Comparison of ENCODE assay signal across 16 mouse cellular contexts in the genomic region with DNA sequence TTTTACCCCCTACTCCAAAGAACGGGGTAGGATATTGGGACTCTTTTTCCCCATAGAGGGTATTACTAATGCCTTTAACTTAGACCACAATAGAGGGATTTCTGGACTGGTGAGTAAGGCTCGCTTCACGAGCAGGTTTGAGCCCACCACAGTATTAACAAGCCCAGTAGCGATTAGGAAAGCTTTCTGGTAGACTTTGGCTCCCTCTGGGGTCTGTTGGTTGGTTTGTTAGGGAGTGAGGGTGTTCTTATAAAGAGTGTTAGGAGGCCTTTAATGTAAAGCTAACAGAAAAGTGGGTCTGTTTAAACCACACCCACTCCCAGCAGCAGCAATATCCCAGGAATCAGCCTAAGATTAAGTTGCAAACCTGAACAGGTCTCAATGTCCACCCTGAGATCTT. TPM values are rescaled to one million over a fixed set of nuclear protein-coding genes. Genes with fewer than 3 reads are reported as not detected.
DNase-seq lines count a peak whose midpoint lies in the region; ATAC-seq and TF ChIP-seq lines count a peak whose summit lies in the region.
"Had no signal": no experiment of that assay in that cellular context is flagged by ENCODE, and none has a peak within 500 bp of the region (broad histone marks: within the 10 kb centered on the region; RNA-seq: fewer than 3 reads in every experiment).

No protein-coding gene starts in this region.

- no peaks in the 10 kb centered on the region for H3K36me3 ChIP-seq in forebrain, embryonic 10.5 days (replicated peaks)
- H3K36me3 ChIP-seq in forebrain, embryonic 11.5 days (ENCODE audit: control insufficient read depth, insufficient read depth, low read length): no peaks in the 10 kb centered on the region
- no peaks in the 10 kb centered on the region for H3K36me3 ChIP-seq in lung, embryonic 14.5 days (ENCODE audit: insufficient read depth)
- H3K36me3 ChIP-seq in hindbrain, embryonic 14.5 days (replicated peaks; ENCODE audit: control insufficient read depth, insufficient read depth): no peaks in the 10 kb centered on the region
- H3K36me3 ChIP-seq in midbrain, postnatal 0 days (ENCODE audit: insufficient read depth, low read length): no peaks in the 10 kb centered on the region

- TF ChIP-seq CTCF in lung, embryonic 14.5 days (IDR thresholded peaks at IDR 0.05; ENCODE audit: low read depth): 0 out of 2 replicates have a peak, but pooled peaks have one; percentile 7
- TF ChIP-seq CTCF in midbrain, postnatal 0 days (IDR thresholded peaks at IDR 0.05): peak; percentile 56

- no peak for DNase-seq in forebrain, embryonic 10.5 days (ENCODE audit: extremely low spot score, low spot score)
- no peak for DNase-seq in forebrain, embryonic 11.5 days (ENCODE audit: low spot score)
- DNase-seq in lung, embryonic 14.5 days: no peak
- no peak for DNase-seq in lung, postnatal 36 days
- DNase-seq in hindbrain, embryonic 14.5 days (ENCODE audit: low spot score): no peak
- DNase-seq in midbrain, postnatal 0 days (ENCODE audit: low spot score): peak; percentile 51
- no peak for DNase-seq in adrenal gland, adult 2 months
- no peak for DNase-seq in cerebellum, postnatal 36 days
- DNase-seq: embryo, embryonic 11 days; layer of hippocampus, adult 9-11 months; thymus, postnatal 25 days had no signal

- no peak overlapping the region for H3K9ac ChIP-seq in forebrain, embryonic 11.5 days (ENCODE audit: low read length)
- H3K9ac ChIP-seq in lung, embryonic 14.5 days: no peak overlapping the region
- H3K9ac ChIP-seq in hindbrain, embryonic 14.5 days: no peak overlapping the region
- no peak overlapping the region for H3K9ac ChIP-seq in midbrain, postnatal 0 days (replicated peaks; ENCODE audit: low read length, poor library complexity, severe bottlenecking)
- H3K9ac ChIP-seq: liver, embryonic 14.5 days had no signal

- H3K9me3 ChIP-seq in forebrain, embryonic 10.5 days: no peaks in the 10 kb centered on the region
- no peaks in the 10 kb centered on the region for H3K9me3 ChIP-seq in forebrain, embryonic 11.5 days (ENCODE audit: control insufficient read depth, low read length)
- no peaks in the 10 kb centered on the region for H3K9me3 ChIP-seq in lung, embryonic 14.5 days (ENCODE audit: low read depth, low read length)
- H3K9me3 ChIP-seq in hindbrain, embryonic 14.5 days (ENCODE audit: control insufficient read depth, low read length): no peaks in the 10 kb centered on the region
- H3K9me3 ChIP-seq in midbrain, postnatal 0 days (ENCODE audit: low read length): no peaks in the 10 kb centered on the region

- 12% methylated on average over 4 of the region's 4 CpGs for WGBS in forebrain, embryonic 10.5 days
- 14% methylated on average over 4 of the region's 4 CpGs for WGBS in forebrain, embryonic 11.5 days
- 20% methylated on average over 4 of the region's 4 CpGs for WGBS in lung, embryonic 14.5 days
- 32% methylated on average over 4 of the region's 4 CpGs for WGBS in hindbrain, embryonic 14.5 days
- 21% methylated on average over 4 of the region's 4 CpGs for WGBS in midbrain, postnatal 0 days

- H3K4me3 ChIP-seq in forebrain, embryonic 10.5 days: 0 out of 2 replicates have a peak overlapping the region, but pooled peaks have one; percentile 50
- H3K4me3 ChIP-seq in forebrain, embryonic 11.5 days (ENCODE audit: low read depth, low read length): no peak overlapping the region
- H3K4me3 ChIP-seq in lung, embryonic 14.5 days (ENCODE audit: low read depth, low read length): no peak overlapping the region
- no peak overlapping the region for H3K4me3 ChIP-seq in hindbrain, embryonic 14.5 days (replicated peaks; ENCODE audit: low read length)
- H3K4me3 ChIP-seq in midbrain, postnatal 0 days (ENCODE audit: low read depth, low read length): no peak overlapping the region
- H3K4me3 ChIP-seq: megakaryocyte, embryonic 14.5 days had no signal

- no peak overlapping the region for H3K27ac ChIP-seq in forebrain, embryonic 10.5 days
- H3K27ac ChIP-seq in forebrain, embryonic 11.5 days (ENCODE audit: low read depth, low read length): no peak overlapping the region
- no peak overlapping the region for H3K27ac ChIP-seq in lung, embryonic 14.5 days (ENCODE audit: low read depth)
- no peak overlapping the region for H3K27ac ChIP-seq in hindbrain, embryonic 14.5 days
- no peak overlapping the region for H3K27ac ChIP-seq in midbrain, postnatal 0 days (ENCODE audit: low read depth, low read length)
- H3K27ac ChIP-seq: liver, embryonic 14.5 days had no signal

- H3K4me1 ChIP-seq in forebrain, embryonic 10.5 days: peaks cover 19% of the 10 kb centered on the region
- H3K4me1 ChIP-seq in forebrain, embryonic 11.5 days (replicated peaks; ENCODE audit: control insufficient read depth, insufficient read depth, low read length): peaks cover 6% of the 10 kb centered on the region; the same call in 1 of the 2 replicates
- H3K4me1 ChIP-seq in lung, embryonic 14.5 days (ENCODE audit: insufficient read depth): no peaks in the 10 kb centered on the region
- peaks cover 15% of the 10 kb centered on the region for H3K4me1 ChIP-seq in hindbrain, embryonic 14.5 days (replicated peaks; ENCODE audit: control insufficient read depth, insufficient read depth, low read length)
- no peaks in the 10 kb centered on the region for H3K4me1 ChIP-seq in midbrain, postnatal 0 days (ENCODE audit: insufficient read depth, low read length)

- H3K27me3 ChIP-seq in forebrain, embryonic 10.5 days (ENCODE audit: poor library complexity, severe bottlenecking): peaks cover 74% of the 10 kb centered on the region
- H3K27me3 ChIP-seq in forebrain, embryonic 11.5 days (ENCODE audit: control insufficient read depth, insufficient read depth, low read length): peaks cover 36% of the 10 kb centered on the region
- H3K27me3 ChIP-seq in lung, embryonic 14.5 days (ENCODE audit: insufficient read depth, low read length): peaks cover 36% of the 10 kb centered on the region
- H3K27me3 ChIP-seq in hindbrain, embryonic 14.5 days (ENCODE audit: control insufficient read depth, insufficient read depth, low read length): peaks cover 27% of the 10 kb centered on the region
- 0 out of 2 replicates have a peak, but pooled peaks cover 5% of the 10 kb centered on the region for H3K27me3 ChIP-seq in midbrain, postnatal 0 days (ENCODE audit: insufficient read depth, low read length)

- no peak for ATAC-seq in forebrain, embryonic 11.5 days (replicated peaks; ENCODE audit: low FRiP score)
- ATAC-seq in lung, embryonic 14.5 days (ENCODE audit: insufficient read depth): no peak
- no peak for ATAC-seq in hindbrain, embryonic 14.5 days (ENCODE audit: low FRiP score)
- peak; percentile 17; the same call in 1 of the 2 replicates for ATAC-seq in midbrain, postnatal 0 days (ENCODE audit: low FRiP score)
- ATAC-seq: inflammation-experienced regulatory T-cells, adult 6 months had no signal

- no peak overlapping the region; the same call in 1 of the 2 replicates for H3K4me2 ChIP-seq in forebrain, embryonic 11.5 days (ENCODE audit: low read depth, low read length, severe bottlenecking)
- H3K4me2 ChIP-seq in lung, embryonic 14.5 days: no peak overlapping the region
- H3K4me2 ChIP-seq in hindbrain, embryonic 14.5 days (replicated peaks): peak overlapping the region; percentile 62
- H3K4me2 ChIP-seq in midbrain, postnatal 0 days (ENCODE audit: low read depth, low read length, poor library complexity, severe bottlenecking): peak overlapping the region; percentile 76; the same call in 1 of the 2 replicates

RNA-seq across cellular contexts. Expression of a gene that starts 17.2 kb away (rescaled TPM):
- not detected in 2 replicates for polyA plus RNA-seq in forebrain, embryonic 10.5 days (2016; fragmentation: Nextera tagmentation; extraction: Ambion mirVana)
- polyA plus RNA-seq in forebrain, embryonic 11.5 days (2014; fragmentation: Nextera tagmentation; extraction: Ambion mirVana): not detected in 2 replicates
- polyA plus RNA-seq in lung, embryonic 14.5 days (2014; fragmentation: Nextera tagmentation; extraction: Ambion mirVana): not detected in 2 replicates
- polyA plus RNA-seq in hindbrain, embryonic 14.5 days (2014; fragmentation: Nextera tagmentation; extraction: Ambion mirVana): 6.1 and 6.2 TPM in 2 replicates
- 34.6 and 34.8 TPM in 2 replicates for total RNA-seq in midbrain, postnatal 0 days (2014; rRNA removed)
- 13.0 and 14.4 TPM in 2 replicates for polyA plus RNA-seq in midbrain, postnatal 0 days (2015; fragmentation: Nextera tagmentation; extraction: Ambion mirVana)
- not detected for total RNA-seq in adrenal gland, adult 2 months (2021)
- not detected in 2 replicates for polyA plus RNA-seq in adrenal gland, adult 2 months (2012; rRNA removed)
- total RNA-seq: adrenal gland, adult 18-20 months had no signal
- polyA plus RNA-seq: inflammation-experienced regulatory T-cells, adult 6 months; liver, embryonic 14.5 days; spleen, adult 2 months had no signal

Comparison
In these comparisons a context has a peak if more than half of its experiments do, and no peak if none do; other contexts are left out.
1. H3K4me2 ChIP-seq: peak in hindbrain, embryonic 14.5 days (single experiment) and midbrain, postnatal 0 days (single experiment); none in forebrain, embryonic 11.5 days (single experiment) and lung, embryonic 14.5 days (single experiment).